Mouse (Mus musculus) cerebellum, postnatal 25 days (tissue): ENCODE data around the gene Pde6d.
"Not testable (repeated sequence)": the region's sequence is repeated elsewhere in the genome, so short reads cannot be mapped to it uniquely, and the experiment has no call there.

Experiments
- DNase-seq, 2 experiments: peaks; one replicate each; pipeline ENCODE4 v3.0.0; 2021; ENCODE audit warnings: mixed read lengths in 2 of 2

Gene Pde6d

DNA sequence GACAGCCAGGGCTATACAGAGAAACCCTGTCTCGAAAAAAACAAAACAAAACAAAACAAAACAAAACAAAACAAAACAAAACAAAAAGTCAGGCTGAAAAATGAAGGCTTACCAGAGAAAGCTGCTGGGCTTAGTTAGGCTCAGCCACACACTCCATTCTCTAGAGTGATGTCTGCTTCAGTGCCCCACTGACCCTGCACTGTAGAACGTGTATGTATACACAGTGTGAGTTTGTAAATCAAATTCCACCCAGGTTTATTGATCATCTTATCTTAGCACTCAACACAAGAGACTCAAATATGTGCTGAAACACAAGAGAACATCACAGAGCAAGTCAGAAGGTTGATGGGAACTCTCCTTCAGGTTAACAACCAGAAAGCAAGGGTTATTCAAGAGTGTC, 14.0 kb downstream of the Pde6d start:
- no peak for DNase-seq

DNA sequence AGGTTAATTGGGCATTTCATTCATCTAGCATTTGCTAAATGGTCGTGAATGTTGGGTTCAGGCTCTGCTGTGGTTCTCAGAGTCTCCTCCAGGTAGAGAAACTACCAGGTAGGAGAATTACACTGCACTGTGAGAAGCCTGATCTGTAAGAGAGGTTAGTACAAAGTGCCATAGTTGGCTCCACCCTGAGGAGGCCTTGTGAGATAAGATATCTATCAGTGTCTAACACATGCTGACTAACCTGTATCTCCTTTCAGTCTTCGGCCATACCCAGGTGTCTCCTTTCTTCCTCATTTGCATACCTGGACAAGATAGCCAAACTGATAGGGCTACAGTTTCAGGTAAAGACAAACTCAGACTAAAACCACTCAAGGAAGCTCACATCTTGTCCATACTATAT, 19.8 kb downstream of the Pde6d start:
- no peak for DNase-seq

DNA sequence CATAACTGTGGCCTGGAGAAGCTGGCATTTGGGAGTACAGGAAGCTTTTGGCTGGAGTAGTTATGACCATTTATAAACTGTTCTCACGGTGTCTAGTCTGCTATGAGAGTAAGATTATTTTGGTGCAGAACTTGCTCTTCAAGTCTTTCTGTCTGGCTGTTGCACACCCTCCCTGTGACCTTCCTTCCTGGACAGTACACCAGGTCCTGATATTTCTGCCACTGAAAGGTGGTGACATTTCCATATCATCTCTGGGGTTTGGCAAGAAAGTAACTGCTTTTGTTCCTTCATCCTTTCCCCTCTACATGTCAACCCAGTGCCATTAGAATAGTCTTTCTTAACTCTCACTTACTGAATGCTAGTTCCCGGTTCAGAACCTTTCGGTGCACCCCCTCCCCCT, 23.2 kb downstream of the Pde6d start:
- no peak for DNase-seq

DNA sequence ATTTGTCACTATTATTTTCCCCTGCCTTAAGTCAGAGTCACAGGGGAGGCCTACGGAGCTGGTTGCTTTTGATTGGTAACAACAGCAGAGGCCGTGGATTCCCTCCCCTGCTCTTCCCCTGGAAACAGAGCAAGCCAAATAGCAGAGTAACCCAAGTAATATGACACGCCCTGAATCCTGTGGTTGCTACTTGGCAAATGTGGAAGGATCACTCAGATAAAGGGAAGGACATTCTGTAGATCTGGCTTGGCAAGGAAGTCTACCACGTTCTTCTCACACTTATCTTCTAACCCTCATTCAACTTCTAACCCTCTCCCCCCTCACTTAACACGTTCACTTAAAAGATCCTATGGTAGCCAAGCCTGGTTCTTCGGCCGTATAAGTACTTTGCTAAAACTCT, 24.6 kb downstream of the Pde6d start:
- DNase-seq = no peak

DNA sequence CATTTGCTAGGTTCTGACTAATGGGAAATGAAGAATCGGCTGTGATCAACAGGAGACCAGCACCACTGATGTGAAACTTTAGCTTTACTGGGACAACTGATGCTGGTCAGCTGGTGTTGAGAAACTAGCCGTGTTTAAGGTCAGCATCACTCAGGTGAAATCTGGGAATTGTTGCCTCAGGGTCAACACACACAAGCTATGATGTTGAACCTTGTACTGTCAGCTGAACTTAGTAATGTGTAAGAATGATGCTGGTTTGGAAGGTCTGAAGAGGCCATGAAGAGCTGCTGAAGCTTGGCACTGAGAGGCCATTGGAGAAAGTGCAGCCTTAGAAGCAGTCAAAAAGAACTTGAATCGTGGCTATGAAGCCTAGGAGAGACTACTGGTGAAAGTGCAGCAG, 26.8 kb downstream of the Pde6d start:
- DNase-seq = no peak

DNA sequence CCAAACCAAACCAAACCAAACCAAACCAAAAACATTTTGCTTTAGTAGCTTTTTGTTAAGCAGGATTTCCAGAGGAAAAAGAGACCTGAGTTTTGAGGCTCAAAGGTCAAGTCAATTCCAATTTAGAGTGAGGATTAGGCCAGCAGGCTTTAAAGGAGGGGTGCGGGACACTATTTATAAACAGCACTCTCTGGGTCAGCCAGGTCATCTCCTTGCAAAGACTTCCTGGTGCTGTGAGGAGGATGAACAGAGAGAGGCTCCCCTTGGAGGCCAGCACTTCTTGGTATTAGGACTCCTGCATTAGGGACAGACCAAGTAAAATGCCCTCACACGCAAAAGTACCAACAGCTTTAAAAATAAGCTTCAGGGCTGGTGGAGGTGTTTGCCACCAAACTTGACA, 30.6 kb downstream of the Pde6d start:
- no peak for DNase-seq

DNA sequence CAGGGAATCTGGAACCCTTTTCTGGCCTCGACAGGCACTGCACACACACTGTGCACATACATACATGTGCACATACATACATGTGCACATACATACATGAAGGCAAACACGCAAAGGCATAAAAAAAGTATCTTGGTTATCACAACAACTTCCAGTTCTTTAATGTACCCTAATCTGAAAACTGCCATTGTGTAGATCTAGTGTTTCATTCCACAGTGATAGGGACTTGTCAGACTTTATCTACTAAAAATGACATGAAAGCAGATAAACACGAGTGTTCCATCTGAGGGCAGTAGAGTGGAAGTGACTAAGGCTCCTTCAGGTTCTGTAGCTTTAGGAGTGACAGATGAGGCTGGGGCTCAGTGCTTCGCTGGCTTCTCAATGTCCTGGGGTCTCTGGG, 31.1 kb downstream of the Pde6d start:
- DNase-seq = no peak

DNA sequence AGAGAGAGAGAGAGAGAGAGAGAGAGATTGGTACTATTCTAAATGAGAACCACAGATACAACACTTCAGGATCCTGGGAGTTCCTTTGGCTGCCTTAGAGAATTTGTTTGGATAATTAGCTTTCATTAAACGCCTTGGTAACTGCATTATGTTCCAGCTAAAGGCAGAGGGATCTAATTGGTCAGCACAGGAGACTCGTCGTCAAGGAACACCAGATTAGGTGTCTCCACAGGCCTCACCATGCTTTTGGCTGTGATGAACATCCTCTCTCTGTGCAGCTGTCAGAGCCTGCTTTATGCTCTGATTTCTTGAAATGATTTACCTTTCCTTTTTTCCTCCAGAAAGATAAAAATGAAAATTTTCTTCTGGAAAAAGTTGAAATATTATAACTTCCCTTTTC, 35.6 kb downstream of the Pde6d start:
- no peak for DNase-seq

DNA sequence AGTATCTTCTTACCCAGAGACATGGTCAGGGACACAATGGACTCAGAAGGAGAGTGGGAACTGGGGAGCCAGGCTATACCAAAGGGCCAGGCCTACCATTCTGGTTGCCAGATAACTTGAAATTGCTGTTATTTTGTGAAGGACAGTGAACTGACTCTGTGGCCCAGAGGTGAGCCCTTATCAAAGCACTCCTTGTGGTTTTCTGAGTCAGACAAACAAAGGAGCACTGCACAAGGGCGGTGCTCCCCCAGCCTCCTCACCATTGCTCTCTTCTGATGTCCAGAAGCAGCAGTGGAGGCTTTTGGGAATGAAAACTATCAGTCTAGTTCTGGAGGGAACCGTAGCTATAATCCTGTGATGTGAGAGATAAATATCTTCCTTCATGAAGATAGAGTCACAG, 39.8 kb downstream of the Pde6d start:
- DNase-seq = no peak

DNA sequence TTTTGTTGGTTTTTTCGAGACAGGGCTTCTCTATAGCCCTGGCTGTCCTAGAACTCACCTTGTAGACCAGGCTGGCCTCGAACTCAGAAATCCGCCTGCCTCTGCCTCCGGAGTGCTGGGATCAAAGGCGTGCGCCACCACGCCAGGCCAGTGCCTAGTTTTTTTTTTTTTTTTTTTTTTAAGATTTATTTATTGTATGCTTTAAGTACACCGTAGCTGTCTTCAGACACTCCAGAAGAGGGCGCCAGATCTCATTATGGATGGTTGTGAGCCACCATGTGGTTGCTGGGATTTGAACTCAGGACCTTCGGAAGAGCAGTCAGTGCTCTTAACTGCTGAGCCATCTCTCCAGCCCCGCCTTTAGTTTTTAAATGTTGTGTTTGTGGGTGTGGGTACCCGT, 42.8 kb downstream of the Pde6d start:
- not testable (repeated sequence) for DNase-seq

DNA sequence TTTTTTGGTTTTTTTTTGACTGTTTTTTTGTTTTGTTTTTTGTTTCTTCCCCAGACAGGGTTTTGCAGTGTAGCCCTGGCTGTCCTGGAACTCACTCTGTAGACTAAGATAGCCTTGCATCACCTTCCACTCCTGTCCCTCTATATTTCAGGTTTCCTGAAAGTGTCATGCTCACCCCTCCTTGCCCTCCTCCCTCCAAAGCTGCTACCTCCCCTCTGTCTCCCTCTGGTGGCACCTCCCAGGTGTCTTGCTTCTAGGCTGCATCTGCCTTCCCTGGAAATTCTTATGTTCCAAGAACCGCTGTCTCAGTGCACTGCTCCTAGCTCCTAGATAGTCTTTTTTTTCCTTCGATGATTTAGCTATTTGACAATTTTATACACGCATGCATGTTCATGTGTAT, 44.0 kb downstream of the Pde6d start:
- DNase-seq = peak in 1 of 2 experiments; percentile 38

DNA sequence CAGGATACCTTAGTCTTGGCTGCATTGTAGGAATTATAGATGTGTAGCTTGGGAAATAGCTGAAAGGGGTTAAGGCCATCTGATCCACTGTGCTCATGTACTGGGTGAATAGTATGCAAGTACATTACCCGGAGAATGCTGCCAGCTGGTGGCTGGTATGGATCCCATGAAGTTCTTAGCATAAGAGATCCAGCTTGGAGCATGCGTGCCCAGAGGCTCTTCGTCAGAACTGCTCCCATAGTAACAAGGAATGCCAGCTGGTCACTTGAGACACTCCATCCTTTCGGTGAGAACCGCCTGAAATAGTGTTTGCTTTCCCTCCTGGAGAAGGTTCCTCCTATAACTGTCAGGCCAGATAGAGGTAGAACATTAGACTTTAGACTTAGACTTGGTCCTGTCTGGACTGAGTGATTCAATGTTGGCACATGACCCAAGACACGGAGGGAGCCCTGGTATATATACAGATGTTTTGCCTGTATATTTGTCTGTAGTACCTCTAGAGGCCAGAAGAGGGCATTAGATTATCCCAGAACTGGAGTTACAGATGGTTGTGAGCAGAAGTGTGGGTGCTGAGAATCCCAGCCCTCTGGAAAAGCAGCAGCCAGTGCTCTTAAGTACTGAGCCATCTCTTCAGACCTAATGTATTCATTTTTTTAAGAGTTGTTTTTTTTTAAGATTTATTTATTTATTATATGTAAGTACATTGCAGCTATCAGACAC, 48.9 kb downstream of the Pde6d start:
- DNase-seq = no peak

DNA sequence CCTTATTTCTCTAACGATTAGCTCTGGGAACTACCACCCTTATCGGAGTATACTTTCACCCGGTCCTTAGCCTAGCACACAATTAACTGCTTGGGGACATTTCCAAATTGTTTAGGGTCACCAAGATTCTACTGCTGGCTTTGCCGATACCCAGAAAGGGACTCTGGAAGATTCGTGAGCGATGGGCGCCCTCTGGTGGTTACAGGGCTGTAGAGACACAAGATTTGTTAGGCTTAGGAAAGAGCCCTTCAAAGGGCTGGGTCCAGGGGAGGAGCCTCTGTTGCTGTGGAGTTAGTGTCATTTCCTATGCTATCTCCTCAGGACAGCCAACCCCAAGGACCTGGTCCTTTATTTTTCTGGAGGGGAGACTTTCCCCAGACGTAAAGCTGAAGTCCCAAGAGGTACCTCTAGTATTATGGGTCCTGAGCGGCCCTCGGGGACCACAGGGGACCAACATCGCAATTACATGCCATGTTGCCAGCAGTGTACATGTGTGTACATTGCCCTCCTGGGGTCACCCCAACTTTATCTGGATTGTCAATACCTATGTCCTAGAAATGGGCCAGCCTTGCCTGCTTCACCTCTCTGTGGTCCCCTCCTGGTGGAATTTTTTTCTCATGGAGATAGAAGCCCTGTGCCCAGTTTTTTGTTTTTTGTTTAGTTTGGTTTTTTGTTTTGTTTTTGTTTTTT, 49.9 kb downstream of the Pde6d start:
- peak; percentile 96 to 97 for DNase-seq

DNA sequence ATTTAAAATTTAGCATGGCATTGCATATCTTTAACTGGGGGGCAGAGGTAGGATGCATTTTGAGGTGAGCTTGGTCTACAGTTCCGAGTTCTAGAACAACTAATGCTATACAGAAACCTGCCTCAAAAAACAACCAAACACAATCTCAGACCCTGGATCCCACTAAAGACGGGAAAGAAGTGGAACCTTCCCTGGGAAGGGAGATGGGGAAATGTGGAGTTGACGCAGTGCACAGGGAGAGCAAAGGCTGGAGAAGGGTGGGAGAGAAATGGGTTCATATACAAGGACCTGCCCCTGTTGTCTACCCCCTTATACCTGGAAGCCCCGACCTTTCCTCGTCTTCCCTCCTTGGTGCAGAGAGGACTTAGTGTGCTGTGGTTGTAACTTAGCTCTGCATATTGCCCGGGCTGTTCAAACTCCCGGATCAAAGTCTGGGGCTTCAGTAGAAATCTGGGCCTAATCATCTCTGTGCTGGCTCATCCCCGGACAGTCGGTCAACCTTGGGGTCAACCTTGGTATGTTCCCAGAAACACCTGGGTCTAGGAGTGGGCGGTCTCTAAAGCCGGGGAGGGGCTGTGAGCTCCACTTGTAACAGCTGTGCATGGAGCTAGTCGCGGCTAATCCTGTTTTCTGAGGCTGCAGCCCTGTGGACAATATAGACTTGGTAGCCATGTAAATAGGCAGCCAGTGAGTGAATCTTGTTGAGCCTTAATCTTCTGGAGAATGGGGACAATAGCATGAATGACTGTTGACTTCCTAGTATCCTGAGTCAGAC, 50.7 kb downstream of the Pde6d start:
- peak in 1 of 2 experiments; percentile 35 for DNase-seq

DNA sequence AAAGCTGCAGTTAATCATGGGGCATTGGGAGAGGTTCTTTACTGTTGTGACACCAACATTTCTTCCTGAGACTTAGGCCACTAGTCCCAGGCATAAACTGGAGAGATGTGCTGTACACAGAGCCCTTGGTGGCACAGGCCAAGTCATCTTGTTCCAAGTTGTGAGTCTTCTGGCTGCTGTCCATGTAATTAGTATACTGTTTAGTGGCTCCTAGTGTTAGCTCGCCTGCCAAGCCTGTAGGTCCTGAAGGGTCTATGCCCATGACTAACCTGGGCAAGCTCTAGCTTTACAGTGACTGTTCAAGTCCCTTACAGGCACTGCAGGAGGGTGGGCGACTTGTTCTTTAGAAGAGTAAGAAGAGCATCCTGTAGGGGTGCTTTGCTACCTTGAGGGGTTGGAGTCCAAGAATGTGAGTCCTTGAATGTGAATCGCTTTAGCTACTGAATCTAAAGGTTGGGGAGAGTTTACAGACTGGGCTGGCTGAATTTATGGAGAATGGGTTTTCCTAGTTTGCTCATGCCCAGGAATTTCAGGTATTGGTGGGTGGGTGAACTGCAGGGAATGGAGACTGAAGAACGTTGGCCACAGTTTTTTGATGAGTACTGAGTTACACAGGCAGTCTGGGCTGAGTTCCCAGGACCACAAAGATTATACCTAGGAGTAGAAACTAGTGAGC, 51.4 kb downstream of the Pde6d start:
- peak in 1 of 2 experiments; percentile 27 for DNase-seq

DNA sequence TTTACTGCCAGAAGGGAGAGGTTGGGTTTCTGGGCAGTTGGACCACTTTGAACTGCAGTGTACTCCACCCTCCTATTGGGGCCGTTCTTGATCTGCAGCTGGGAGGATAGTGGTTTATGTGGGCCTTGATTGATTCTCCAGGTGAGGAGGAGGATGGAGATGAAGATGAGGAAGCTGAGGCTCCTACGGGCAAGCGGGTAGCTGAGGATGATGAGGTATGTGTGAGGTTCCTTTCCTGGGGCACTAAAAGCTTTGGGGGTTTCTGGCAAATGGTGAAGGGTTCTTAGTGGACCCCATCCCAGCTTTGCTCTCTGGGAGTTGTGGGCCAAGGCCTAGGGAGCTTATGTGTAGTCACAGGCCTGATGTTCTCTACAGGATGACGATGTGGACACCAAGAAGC, 52.8 kb downstream of the Pde6d start:
- DNase-seq = peak in 1 of 2 experiments; percentile 27

DNA sequence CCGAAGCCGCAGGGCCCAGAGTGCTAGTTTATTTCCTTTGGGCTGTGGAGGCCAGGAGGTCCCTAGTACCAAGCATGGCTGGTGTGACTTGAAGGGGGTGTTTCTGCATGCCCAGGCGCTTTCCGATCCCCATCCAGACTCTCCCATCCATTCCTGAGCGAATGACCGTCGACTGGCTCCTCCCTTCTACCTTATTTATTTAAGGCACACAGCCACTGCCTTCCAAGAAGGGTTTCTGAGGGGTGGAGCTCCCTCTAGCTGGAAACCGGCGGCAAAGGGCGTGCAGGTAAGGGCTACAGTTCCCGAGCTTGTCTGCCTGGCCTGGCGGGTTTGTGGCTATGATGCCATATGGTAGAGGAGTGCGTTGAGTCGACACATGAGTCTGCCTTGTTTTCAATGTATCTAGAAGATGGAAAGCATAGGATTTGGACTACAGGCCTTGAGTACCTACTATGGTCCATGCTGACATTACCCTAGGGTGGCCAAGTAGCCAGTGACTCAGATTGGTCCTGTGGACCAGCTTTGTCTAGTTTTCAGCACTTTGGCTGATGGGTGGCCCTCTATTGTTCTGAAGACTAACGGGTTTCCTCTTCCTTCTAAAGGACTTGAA, 53.8 kb downstream of the Pde6d start:
- peak; percentile 80 to 83 for DNase-seq

DNA sequence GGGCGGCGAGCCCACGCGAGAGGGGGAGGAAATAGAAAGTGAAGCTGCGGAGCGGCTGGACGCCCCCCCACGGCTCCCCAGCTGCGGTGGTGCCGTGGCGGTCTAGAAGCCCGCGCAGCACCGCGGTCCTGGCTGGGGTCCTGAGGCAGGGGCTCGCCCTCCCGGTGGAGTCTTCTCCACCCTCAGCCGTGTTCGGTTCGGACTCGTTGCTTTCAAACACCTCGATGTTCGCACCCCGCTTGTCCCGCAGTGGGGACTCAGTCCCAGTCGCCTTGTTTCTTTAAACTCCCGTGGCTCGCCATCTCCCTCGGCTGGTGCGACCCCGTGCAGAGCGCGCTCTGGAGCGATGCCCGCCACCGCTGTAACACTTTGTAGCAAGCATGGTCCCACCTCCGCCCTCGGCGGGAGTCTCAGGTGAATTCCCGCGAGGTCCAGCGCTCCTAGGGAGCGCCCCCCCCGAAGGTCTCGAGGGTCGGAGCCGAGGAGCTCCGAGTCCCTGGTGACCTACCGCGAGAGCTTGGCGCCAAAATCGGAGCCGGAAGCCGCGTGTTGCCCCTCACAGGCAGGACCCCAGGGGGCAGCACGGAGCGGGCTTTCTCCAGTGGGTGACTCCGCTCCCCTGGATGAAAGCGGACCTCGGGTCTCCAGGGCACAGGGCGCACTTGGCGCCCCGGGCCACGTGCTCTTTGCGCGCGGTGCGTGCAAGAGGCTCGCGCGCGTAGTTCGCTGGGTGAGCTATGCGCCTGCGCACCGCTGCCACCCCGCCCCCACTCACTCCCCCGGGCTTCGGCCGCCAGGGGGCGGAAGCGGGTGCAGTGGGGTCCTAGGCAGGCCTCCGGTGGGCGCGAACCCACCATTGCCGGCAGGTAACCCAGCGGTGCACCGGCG, 54.6 kb downstream of the Pde6d start:
- peak; percentile 96 for DNase-seq

DNA sequence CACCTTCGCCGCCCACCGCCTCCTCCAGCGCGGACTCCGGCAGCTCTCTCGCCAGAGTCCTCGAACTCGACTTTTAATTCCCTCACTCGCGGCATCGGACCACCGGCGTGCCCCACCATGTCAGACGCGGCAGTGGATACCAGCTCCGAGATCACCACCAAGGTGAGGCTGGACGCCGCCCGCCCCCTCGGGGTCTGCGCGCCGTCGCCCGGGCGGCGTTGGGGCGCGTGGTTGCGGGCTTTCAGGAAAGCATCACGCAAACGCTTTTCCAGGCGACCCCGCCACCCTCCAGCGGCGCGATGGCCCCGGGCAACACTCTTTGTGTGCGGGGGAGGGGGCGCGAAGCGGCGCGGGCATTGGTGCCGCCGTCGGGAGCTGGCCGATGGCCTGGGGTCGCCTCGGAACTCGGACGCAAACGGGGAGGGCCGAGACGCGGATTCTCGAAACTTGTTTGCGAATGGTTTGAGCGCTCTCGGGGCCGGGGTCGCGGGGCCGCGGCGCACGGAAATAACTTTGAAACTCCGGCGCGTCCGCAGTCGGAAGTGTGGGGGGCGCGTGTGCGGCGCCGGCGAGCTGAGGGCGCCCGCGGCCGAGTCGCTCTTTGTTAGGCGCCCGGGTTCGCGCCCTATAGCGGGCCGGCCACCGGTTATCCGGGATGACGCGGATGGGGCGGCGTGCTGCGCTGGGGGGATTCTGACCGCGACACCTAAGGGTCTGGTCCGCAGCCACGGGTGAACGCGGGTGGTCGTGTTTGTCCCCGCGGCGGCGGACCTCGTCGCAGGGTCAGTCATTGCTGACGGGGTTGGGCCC, 55.4 kb downstream of the Pde6d start:
- DNase-seq = peak; percentile 61 to 70

DNA sequence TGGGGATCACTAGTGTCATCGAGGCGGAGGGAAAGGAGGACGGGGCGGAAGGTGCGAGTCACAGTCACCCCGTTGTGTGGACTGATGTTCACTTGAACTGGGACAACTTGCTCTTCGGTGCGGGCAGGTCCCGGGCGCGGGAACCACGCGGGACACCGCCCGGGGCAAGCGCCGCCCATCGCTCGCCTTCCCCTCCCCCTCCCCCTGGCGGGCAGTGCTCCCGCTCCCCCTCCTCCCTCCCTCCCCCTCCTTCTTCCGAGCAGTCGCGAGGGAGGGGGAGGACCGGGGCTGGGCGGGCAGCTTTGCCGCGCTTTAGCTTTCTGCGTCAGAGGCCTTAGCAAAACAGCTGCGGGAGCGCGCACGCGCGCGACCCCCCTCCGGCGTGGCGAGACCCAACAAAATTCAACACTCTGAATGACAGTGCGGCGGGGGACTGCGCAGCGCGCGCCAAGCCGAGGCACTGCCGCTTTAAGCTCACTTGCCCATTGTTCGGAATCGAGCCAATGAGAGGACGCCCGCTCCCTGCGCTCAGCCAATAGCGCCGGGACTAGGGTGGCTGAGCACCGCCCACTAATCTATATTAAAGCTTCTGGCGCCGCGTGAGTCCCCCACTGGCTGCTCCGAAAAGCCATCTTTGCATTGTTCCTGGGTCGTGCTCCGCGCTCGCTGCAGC, 56.2 kb downstream of the Pde6d start, which contains the start of gene Ptma:
Ptma (plus strand) TSS at position 611 of the 673 bp plus-strand sequence.
- DNase-seq = peak; percentile 99 to 100
